Mouse (Mus musculus) T-helper 1 cell (primary cell): ENCODE results near the gene Zzef1.

Experiments used
- in situ Hi-C: fragments of 300-600 bp; cut with MboI, MseI; formaldehyde crosslinking; loops from one replicate; pipeline ENCODE4 v1.15.1; 2025; ENCODE audit warnings: high pct_unique_total_duplicates

Zzef1 gene

DNA sequence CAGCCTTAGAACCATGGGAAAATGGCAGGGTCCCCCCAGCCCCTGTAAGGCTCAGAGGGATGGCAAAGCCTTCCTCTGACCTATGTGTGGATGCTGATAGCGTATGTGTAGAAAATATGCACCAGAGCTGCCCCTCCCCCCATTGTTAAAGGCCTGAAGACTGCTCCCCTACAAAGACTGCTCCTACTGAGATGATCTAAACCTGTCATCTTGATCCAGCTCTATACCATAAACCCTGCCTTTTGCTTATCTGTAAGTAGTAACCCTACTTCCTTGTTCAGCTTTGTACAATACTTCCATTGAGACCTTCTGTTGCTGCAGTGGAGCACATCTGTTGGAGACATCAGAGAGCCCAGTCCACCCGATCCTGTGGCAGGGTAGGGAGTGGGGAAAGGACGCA, 9.2 kb downstream of the Zzef1 start:
- in situ Hi-C loops = no loop called here

DNA sequence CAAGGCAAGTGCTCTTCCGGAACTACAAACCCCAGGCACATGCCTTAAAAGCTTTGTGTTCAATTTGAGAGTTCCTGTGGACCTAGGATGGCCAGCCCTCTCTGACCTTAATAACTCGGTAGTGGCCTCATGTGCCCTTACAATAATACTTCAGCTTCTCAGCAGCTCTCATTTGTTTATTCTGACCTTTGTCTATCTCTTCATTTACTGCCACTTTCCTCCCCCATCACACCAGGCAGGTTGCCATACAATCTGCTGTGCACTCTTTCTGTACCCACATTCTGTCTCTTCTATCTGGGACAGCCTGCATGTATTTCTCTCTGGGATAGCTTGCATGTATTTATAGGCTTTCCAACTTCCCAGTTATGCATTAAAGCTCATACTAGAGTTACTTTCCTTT, 10.5 kb downstream of the Zzef1 start:
- in situ Hi-C loops = no loop called here

DNA sequence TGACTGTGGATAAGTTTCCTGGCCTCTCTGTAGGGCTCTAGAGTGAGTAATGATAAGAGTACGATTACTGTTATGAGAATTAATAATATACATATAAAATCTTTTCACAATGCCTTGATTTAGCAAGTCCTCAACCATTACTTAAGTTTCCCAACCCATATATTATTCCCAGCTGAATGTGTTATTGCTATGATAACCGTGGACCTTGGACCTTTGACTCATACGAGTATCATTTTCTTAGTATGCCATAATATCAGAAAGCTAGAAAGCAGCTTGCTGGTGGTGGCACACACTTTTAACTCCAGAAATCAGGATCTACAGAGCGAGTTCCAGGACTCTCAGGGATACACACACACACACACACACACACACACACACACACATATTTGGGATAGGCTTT, 12.0 kb downstream of the Zzef1 start:
- in situ Hi-C loops = no loop called here

DNA sequence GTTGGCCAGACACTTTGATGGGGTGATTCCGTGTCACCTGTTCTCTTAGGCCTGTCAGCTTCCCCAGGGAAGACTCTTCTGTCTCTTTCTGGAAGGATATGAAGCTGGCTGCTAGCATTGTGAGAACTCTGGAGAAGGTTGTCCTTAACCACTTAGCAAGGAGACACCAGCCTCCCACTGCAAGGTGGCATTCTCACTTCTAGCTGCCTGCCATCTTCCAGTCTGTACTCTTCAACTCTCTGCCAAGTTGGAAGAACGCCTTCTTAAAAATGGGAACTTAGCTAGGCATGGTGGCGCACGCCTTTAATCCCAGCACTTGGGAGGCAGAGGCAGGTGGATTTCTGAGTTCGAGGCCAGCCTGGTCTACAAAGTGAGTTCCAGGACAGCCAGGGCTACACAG, 17.7 kb downstream of the Zzef1 start:
- in situ Hi-C loops = no loop called here

DNA sequence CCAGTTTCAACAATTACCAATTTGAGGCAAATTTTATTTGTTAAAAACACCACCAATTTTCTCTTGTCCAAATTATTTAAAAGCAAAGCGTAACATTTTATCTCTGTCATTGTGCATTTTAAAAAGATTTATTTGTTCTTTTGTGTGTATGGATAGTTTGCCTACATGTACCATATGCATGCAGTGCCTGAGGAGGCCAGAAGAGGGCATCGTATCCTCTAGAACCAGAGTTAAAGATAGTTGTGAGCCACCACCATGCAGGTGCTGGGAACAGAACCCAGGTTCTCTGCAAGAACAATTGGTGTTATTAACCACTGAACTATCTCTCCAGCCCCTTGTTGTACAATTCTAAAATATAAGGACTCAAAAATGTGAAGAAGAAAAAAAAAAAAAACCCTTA, 18.2 kb downstream of the Zzef1 start:
- in situ Hi-C loops = no loop called here

DNA sequence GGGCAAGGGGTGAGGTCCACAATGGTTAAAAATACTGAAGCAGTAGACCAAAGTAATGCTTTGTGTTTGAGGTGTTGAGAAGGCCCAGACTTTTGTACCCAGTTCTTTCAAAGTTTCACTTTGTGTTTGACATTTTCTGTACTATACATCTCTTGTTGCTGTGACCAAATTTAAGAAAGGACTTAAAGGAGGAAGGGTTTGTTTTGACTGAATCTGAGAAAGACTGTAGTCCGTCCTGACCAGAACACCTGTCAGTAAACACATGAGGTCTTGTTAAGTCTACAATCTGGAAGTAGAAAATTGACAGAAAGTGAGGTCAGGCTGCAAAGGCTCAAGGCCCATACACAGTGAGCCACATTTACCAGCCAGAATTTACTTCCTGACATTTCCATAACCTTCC, 20.8 kb downstream of the Zzef1 start:
- in situ Hi-C loops = no loop called here

DNA sequence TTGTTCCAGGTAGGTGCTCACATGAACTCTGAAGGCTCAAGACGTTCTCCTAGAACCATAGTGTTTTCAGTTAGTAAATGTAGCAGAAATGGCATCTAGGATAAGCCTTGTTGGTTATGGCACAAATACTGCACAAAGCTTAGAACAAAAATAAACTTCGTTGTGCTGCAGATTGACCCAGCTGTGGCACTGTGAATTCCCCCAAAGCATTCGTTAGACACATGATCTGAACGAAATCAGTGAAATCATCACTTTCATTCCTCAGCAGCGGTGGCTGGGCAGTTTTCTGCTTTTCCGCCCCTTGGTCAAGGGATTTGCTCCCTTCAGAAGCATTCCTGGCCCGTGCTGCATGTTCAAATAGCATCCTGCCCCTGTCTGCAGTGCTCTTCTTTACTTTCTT, 22.0 kb downstream of the Zzef1 start:
- in situ Hi-C loops = no loop called here

DNA sequence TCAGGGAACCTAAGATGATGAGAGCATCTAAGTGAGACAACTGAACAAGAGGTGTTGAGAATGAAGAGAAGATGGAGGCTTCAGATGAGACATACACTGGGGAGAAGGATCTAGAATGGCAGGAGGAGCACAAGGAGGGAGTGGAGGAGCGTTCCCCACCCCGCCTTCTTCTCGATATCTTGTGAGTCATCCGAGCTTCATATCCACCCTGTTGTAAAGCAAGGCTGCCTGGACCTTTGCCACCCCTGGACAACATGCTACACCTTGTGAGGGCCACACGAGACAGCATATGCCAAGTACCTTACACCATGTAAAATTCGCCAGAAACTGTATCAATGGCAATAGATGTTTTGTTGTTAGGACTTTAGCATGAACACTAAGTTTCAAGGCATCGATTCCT, 25.0 kb downstream of the Zzef1 start:
- in situ Hi-C loops = no loop called here

DNA sequence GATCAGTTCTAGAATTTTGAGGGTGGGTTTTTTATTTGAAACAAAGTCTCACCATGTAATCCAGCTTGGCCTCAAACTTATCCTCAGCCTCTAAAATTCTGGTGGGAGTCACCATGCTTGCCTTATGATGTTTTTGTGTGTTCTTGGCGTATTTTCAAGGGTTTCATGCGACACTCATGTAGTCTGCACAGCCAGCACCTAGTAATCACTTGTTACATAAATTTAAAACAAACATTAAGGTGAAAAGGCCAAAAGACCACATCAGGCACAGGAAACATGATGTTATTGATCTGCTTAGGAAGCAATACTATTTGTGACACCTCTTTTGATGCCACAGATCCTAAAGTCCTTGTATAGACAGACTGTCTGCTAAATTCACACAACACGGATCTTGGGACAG, 33.8 kb downstream of the Zzef1 start:
- in situ Hi-C loops = no loop called here

DNA sequence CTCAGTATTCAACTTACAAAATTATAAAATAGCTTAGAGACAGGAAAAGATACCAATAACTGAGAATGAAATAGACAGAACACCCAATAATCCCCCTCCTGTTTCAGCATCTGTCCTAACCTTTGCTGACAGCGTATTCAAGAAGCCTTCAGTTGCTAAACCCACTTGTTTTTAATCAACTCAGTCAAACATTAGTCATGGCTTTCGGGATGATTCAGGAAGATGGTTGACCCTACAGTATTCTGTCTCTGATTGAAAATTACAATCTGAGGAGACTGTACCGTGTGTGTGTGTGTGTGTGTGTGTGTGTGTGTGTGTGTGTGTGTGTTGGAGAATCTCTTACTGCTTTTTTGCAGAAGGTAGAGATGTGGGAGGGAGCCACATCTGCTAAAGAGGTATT, 46.7 kb downstream of the Zzef1 start:
- in situ Hi-C loops = no loop called here

DNA sequence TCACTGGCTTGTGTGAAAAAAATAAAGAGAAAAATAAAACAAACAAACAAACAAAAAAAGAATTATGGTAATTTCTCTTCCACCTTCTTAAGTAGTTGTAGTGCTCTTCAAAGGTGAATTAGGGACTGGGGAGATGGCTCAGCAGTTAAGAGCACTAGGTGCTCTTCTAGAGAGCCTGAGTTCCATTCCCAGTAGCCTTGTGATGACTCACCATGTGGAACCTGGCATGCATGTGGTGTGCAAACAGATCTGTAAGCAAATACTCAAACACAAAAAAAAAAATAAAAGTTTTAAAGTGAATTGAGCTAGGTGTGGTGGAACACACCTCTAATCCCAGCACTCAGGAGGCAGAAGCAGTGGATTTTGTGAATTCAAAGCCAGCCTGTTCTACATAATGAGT, 47.5 kb downstream of the Zzef1 start:
- in situ Hi-C loops = no loop called here

DNA sequence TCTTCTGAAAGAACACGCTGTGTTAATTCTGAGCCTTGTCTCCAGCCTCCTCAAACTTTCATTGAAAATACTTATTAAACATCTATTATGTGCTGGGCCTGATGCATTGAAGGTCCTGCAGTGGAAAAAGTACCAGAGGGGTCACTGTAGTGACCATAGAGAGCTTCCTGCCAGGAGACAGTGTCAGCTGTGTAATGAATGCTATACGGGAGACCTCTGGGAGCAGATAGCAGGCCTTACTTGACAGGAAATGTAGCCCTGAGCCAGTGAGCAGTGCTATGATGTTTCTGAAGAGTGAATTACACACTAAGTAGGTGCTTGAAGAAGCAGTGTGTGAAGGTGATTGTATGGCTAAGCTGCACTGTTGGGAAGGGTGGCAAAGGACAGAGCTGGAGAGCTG, 49.5 kb downstream of the Zzef1 start:
- in situ Hi-C loops = no loop called here

DNA sequence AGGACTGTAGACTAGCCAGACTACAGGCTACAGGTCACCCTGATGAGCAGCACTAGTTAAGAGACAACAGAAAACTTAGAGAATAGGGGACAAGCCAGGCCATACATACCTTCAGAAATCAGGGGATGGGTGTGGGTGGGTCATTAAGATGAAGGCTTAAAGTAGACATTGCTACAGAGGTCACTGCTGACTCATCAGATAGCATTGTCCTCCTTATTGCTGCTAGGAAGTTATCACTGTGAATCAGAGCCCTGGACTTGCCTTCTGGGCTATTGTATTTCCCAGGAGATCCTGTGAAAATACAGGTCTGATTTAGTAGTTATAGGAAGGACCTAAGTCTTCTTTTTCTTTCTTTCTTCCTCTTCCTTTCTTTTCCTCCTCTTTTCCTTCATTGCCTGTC, 50.7 kb downstream of the Zzef1 start:
- in situ Hi-C loops = no loop called here

DNA sequence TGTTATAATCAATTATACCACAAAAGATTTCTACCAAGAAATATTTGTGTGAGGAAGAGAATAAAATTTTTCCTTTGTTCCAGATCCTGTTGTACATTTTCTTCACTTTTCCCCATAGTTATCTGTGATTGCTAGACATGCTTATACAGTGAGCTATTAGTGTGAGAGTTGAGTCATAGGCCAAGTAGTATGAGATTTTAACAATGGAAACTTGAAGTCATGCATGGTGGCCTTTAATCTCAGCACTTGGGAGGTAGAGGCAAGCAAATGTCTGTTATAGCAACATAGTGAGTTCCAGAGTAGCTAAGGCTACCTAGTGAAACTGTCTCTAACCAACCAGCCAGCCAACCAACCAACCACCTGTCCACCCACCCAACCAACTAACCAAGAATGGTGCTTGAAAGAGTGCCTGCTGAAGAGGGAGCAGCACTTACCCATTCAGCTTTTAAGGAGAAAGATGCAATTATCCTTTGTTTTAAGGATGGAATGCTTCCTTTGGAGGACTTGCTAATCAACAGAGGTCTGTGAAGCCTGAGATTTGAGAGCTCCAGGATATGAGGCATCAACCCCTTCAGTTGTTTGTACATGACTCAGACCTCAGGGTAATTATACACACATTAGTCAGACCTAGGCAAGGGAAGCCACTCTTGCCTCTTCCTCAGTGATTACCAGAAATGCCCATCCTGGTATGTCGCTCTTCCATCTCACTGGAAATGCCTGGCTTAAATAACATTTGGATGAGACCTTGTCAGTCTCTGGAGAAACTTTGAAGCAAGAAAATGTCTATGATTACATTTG, 52.0 kb downstream of the Zzef1 start:
- in situ Hi-C loops = no loop called here

DNA sequence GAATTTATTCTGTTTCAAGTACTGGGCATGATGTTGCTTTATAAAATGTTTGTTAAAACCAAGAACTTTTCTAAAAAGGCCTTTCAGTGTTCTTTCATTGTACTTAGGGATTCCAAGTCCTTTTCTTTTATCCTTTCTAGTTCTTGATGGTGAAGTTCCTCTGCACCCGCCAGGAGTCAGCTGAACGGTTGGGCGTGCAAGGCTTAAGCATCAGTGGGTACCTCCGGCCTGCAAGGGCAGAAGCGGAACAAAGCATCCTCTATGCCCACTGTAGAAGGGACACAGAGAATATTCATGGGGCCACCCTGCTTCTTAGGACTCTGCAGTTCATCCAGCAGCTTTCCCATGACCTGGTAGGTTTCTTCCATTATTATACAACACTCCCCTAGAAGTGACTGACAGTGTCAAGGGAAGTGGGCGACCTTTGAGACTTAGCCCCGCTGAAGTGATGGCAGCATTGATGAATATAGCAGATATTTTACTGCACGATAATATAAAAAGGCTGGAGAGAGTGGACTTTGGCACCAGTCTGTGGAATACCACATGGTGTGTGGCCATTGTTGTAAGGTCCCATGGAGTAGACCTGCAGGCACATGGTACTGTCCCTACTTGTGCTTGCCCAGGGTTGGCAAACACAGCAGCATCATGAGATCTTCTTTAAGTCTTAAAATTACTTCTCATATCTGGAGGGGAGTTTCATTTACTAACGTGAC, 54.5 kb downstream of the Zzef1 start:
- in situ Hi-C loops = no loop called here

DNA sequence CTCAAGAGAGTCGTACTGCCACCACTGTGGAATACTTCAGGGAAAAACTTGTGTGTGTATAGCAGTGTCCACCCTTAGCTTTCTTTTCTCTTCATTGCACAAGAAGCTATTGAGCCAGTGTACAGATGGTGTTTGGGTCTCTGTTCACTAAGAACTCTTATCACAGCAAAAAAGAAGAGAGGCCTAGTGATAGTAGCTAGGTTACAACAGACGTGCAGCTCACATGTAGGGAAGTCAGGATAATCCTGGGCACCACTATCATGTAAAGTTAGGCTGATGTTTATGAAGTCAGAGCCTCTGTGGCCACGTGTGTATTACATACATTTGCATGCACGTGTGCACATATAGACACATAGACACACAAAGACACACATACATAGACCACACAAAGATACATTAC, 55.2 kb downstream of the Zzef1 start:
- in situ Hi-C loops = no loop called here

DNA sequence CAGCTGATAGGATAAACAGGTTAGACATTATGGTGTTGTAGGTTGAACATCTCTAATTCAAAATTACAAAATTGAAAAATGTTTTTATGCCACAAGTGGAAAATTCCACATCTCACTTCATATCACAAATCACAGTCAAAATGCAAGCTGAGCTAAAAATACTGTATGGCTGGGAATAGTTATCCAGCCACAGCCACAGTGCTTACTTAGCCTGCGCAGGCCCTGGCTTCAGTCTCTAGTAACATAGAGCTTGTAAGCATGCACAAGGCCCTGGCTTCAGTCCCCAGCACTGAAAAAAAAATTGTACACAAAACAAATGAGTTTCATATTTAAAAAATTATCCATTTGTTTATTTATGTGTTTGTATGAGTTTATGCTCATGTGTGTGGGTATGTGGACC, 56.1 kb downstream of the Zzef1 start:
- in situ Hi-C loops = no loop called here

DNA sequence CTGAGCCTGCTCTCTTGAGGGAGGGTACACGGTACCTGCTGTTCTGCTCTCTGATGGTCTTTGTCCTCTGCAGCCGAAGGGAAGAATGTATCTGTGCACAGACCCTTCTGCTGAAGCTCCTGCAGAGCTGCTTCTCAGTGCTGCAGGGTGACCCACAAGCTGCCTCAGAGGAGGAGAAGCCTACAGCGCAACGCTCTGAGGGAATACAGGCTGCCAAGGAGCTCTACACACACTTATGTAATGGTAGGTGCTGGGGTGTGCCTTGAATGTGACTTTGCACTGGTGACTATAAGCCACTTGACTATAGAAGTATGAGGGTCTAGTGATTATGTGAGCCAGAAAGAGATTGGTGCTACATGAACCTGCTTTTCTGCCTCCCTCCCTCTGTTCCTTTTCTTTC, 57.1 kb downstream of the Zzef1 start:
- in situ Hi-C loops = no loop called here

DNA sequence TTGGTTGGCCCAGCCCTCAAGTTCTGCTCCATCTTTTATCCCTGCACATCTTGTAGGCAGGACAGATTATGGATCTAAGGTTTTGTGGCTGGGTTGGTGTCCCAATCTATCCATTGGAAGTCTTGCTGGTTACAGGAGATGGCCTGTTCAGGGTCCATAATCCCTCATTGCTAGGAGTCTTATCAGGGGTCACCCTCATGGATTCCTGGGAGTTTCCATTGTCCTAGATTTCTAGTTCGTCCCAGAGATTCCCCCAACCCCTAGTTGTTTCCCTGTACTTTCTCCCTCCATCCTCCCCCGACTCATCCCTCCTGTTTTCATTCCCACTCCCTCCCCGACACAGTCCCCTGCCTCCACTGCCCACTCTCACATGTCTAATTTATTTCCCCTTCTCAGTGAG, 58.2 kb downstream of the Zzef1 start:
- in situ Hi-C loops = no loop called here

DNA sequence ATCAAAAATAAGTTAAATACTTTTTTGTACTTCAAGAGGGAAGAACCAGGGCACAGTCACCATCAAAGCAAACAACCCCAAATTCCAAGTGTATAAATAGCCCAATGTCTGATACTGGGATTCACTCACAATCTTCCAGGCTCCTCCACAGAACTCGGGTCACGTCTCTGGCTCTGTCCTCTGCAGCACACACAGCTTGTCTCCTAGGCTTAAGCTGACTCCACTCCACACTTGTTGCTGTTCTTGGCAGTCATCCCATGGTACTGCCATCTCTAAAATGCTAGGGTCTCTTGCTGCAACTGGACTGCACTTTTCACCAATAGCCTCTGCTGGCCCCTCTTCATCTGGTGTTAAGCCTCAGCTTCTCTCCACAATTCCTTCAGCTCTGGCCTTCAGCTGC, 60.7 kb downstream of the Zzef1 start:
- in situ Hi-C loops = no loop called here

DNA sequence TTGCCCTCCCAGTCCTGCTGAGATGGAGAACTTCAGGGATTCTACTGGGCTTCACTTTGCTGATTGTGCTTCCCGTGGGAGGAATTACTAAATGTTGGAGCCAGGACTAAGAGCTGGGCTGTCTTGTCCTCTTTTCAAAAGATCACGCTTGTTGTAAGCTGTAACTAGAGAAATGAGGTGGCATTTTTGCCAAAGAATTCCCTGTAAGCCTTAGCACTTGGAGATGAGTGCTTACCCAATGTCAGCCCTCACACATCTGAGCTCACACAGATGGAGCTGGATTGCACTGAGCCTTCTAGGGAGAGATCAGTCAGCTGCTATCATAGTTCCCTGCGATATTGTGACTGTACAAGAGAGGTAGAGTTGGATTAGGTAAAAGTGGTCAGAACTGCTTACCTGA, 65.2 kb downstream of the Zzef1 start:
- in situ Hi-C loops = no loop called here

DNA sequence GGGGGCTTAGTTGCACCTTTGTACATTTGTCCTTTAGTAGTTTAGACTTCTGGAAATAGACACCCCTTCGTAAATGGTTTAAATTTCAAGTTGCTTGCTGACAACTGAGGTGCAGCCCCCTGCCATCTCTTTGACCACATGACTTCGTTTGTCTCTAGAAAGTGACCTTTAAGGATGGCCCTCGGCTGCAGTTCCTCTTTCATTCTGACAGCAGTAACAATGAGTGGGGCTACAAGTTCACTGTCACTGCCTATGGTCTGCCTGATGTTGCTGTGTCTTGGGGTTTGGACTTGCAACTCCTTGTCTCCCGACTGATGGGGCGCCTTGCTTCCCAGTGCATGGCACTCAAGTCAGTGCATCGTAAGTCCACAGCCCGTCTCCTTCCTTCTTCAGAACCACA, 70.4 kb downstream of the Zzef1 start:
- in situ Hi-C loops = no loop called here

DNA sequence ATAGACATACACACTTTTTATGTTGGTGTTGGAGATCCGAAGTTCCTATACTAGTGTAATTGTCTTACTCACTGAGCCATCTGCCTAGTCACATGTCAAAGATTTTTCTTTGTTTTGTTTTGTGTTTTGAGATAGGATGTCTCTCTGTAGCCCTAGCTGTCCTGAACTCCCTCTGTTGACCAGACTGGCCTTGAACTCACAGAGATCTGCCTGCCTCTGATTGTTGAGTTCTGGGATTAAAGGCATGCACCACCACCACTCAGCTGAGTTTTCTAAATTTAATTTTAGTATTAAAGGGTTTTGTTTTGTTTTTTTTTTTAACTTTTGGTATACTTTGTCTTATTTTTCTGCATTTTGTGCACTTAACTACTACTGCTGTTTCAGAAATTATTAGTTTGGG, 76.0 kb downstream of the Zzef1 start:
- in situ Hi-C loops = loop anchor here (10.0 kb wide), 1 partner anchor 203 kb away; no protein-coding TSS in a partner anchor

DNA sequence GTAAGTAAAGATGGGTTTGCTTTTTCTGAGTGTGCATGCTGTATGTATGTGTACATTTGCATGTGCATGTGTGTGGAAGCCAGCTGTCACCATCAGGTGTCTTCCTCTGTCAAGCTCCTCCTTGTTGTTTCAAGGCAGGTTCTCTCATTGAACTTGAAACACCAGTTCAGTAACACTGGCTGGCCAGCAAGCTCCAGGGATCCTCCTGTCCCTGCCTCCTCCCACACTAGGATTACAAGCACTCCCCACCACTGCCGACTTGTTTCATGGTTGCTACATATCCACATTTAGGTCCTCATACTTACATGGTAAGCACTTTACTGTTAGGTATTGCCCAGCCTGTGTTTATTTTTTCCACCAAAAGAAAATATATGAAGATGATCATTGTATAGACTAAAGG, 96.6 kb downstream of the Zzef1 start:
- in situ Hi-C loops = no loop called here
